Mouse (Mus musculus): ENCODE results near the gene Ablim1.
A peak's percentile ranks its signal among the peaks of the same experiment; 100 is the strongest.

Ablim1 gene

DNA sequence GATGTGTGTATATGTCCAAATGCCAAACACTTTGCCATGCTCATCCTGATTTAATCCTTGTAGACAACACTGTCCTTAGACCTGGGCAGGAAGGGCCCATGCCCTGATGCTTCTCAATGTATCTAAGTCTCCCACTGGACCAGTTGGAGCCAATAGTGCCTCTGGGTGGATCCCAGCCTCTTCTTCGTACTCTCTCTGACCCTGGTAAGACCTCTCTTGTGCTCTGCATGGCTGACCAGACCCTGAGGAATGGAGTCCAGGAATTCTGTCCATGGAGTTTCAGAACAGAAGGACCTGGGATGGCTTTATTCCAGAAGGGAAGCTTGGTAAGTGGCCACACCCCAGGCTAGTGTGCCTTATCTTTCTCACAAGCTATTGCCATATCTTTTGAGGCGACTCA is 102.3 kb downstream of the Ablim1 start:
- no peak for DNase-seq

DNA sequence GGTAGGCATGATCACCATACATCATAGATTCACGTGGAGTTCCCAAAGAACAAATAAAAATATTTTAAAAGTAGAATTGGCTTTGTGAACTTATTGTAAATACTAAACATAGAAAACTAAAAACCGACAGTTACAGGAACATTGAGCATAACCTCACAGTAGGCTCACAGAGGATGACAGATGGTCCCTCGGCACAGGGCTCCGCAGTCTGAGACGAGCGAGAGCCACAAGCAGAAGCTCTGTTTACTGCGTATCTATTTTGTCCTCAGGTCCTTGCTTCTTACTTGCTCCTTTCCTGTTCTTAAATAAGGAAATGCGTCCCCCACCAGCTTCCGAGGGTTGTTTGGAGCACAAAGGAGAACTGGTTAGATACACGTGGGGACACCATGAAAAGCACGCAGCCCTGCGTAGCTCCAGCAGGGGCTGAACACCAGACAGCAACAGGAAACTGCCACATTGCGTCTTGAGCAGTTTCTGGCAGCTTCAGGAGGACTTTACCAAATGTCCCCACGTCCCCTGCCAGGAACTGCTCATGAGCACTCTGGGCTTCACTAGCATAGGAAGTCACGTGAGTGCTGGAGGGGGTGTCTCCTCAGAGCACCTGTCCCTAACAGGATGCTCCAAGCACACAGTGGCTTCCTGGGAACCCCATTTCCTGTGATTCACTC is 103.1 kb downstream of the Ablim1 start:
- peak; percentile 52 for DNase-seq

DNA sequence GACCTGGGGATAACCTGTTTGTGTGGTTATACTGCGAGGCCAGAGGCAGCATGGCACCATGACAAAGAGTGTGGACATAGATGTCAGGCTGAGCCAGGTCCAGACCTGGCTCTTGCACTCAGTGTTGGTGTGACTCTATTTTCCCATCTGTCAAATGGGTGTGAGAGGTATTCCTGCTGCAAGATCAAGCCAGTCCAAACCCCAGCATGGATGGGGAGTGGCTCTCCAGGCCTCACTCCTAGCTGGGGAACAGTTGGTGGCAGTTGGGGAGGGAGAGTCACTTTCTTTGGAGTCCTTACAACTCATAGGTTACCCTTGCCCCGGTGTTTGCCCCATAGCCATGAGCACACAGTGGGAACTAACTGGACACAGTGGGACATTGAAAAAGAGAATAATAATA is 103.8 kb downstream of the Ablim1 start:
- DNase-seq: no peak

DNA sequence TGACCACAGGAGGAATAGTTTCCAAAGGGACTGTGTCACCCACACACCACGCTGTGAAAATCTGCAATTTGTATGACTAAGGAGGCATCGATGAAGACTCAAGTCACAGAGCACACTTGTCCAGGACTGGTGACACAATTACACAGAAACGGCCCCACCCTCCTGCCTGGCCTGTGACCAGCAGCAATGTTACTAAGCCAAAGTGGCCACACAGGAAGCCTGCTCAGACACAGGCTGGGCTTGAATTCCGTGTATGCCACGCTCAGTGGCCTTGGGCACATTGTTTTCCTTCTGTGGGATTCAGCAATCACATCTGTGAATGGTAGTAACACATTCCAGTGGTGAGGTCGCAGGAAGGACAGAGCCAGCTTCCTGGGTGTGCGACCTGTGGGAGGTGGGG is 110.6 kb downstream of the Ablim1 start:
- peak; percentile 62 for DNase-seq

DNA sequence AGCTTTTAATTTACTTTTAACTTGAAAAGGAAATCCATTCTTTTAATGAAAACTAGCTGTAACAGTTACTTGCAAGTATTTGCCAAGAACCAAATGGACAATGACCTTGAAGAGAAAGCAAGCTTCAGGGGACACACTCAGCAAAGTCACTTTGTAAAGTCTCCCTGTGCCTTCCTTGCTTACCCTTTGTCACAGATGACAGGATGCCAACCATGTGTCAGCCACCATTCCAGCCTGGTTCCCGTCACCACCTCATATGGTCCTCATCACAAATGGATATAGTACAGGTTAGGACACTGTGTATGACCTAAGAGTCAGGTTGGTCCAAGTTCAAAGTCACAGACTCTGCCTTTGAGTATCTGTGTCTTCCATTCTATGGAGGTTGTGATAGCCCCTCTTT is 112.2 kb downstream of the Ablim1 start:
- DNase-seq: peak; percentile 52

DNA sequence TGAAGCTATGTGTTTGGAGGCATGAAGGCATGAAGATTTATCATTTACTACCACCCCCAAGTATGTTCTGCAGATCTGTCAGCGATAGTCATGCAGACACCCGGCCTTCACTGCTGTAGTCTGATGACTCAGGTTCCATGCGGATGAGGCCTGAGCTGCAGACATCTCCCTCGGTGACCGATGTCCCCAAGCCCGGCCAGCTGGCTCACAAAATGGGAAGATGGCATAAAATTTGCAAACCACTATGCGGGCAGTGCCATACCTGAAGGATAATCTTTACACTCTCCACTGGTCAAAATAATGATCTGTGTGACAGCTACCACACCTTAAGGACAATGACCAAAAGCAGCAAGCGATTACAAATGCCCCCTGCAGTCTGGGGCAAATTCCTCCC is 113.6 kb downstream of the Ablim1 start:
- no peak for DNase-seq

DNA sequence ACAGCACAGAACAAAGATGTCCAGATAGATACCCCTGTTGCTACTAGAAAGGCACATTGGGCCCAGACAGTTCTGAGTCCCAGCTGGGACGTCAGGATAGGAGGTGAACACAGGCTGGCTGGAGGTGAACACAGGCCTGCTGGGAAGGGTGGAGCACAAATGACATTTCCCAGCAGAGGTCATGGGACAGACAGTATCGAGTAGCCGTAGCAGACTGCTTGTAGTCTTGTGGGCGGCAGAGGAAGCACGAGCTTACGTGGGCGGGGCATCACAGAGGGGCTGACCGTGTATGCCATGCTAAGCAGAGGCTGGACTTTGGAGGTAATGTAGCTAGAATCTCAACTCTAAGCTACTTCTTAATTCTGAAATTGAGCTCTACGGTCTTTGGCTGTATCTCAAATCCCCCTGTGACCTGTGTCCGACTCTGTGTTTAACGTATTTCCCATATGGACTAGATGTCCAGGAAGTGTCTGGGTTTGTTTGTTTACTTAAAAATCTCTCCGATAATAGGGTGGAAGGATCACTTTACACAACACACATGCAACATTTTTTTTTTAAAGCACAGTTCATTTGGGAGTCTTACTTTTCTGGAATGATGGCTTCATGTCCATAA is 114.1 kb downstream of the Ablim1 start:
- DNase-seq: peak; percentile 40

DNA sequence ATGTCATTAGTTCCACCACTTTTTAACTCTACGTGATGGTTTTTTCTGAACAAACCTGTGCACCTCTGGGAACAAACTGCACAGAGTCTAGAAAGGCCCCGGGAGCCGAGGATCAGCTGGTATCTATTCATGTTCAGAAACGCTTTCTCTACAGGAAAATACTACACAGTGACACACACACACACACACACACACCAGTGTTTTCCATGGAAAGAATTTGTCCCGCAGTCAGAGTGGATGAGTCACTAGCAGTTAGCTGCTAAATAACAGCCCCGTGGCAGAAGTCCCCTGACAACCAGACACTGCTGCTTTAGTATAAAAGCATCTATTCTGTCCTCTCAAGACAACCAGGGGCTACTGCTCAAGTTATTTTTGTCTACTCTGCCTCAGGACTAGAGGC is 115.4 kb downstream of the Ablim1 start:
- no peak for DNase-seq

DNA sequence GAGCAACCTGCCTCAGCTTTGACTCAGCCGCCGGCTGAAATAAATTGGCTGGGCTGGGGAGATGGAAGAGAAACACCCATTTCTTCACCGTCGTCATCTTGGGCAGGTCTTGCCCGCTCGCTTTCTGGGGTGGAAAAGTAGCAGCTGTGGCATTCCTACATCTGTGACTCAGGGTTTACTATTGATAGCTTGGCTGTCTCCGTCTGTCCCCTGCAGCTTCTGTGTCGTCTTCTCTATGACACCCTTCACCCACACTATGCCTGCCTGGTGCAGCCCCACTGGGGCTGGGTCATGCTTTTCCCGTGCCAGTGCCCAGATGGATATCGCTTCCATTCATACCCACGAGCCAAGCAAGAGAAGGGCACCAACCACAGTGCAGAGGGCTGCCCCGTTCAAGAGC is 116.2 kb downstream of the Ablim1 start:
- no peak for DNase-seq

DNA sequence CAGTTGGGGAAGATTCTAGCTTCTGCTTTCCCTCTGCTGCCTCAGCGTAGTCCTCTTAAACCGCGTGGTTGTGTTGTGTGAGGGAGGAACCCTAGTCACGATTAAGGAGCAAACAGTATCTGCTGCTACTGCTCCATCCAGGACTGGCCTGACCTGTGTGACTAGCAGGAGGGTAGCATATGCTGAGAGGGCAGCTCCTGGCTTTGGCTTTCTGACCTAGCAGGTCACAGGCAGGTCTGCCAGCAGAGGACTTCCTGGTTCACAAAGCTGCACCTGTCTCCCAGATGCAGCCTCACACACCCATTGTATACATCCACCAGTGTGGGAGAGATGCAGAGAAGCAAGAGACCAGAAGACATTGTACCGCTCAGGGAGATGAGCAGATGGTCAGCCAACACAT is 116.7 kb downstream of the Ablim1 start:
- no peak for DNase-seq

DNA sequence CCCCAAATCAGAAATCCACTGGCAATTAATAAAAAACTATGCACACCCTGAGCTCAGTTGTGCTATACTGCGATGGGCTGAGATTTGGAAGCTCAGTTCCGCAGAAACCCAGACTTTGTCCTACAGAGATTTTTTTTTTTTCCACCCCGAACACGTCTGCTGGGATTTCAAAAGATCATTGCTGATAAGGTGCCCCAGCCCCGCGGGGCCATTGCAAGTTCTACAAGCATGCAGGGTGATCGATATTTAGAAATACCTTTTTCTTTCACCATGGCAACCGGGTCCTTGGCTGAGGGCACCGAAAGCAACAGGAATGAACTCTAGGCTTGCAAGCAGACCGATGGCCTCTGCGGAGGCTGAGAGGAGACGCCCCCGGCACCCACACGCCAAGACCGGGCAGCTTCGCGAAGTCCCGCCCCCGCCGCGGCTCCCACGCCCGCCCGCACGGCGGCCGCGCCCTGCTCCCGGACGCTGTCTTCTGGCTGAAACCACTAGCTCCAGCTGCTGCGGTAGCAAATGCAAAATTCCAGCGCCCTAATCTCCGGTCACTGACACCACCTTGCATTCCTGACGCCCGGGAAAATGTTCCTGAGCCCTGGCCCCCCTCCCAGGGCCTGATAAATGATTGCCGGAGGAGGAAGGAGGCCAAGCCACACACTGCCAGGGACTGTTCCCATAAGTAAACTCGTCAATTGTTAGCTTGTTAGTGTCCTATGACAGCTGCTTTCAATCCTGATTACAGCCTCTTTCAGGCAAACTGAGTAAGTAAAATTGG is 117.5 kb downstream of the Ablim1 start:
- DNase-seq: peak; percentile 98

DNA sequence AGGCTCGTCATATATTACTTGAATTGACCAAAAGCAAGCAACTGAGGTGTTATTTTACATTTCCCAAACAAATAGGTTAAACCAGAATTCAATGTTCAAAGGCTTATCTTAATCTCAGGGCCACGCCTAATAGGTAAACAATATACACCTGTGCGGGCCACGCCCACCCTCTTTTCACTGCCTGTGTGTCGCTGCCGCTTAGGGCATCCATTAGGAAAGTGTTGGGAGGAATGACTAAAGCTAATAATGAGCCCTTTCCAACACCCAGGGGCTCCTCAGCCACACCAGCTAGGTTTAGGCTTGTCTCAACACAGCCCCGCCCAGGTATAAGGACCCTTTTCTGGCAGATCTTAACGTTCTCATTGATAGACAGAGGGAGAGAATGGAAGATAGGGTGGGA is 118.1 kb downstream of the Ablim1 start:
- DNase-seq: peak; percentile 38

DNA sequence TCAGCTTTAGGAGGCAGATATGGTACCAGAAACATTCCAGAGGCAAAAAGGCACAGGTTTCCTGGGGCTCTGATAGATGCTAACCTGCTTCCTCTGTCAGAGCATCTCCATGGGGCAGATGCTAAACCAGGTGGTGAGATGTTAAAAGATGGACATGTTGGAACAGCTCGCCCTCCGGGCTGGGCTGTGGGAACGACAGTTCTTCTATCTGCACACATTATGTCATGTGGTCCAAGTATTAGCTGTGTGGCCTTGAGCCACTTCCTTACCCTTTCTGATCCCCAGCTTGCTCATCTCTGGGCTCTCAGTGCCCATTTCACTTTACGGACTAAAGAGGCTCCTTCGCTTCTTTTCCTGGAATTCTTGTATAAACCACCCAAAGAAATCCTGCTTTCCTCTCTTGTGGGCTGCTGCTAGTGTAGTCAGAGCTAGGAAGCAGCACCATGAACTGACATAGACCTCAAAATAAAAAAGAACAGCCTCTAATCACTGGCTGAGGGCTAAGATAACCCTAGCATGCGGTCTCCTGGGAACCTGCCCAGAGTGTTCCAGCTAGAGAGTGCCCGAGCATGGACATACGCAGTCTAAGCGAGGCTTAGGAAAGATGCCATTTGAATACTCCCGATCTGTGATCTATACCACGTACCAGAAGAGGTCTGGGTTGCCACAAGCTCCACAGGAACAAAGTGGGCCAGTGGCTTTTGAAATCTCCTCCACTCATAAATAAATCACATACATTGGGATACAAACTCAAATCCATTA is 119.4 kb downstream of the Ablim1 start:
- DNase-seq: no peak

DNA sequence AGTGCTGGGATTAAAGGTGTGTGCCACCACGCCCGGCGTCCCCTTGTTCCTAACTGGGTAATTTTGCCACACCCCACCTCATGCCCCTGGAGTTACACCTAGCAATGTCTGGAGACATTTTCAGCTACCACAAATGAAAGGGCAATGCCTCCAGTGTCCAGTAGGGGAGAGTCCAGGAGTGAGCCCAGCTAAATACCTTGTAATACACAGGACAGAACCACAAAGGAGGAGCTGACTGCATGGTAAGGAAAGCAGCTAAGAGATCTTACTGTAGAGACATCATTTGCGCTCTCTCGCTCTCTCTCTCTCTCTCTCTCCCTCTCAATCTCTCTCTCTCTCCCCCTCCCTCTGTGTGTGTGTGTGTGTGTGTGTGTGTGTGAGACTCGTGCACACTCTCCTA is 120.8 kb downstream of the Ablim1 start:
- peak; percentile 65 for DNase-seq

DNA sequence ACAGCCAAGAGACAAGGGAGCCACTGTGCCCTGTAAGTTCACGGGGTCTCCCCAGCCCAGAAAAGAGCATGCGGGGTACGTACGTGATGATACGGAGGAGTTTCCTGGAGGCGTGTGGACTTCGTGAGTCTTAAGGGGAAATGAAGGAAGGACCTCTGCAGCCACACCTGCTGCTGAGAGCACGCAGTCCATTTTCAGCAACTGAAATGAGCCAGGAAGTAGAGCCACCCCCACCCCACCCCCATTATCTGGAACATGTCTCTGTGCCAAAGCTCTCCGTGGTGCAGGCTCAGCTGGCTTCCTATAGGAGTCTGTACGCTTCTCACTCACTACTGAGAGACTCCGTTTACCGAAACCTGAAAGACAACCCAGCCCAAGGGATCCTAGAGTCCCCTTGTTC is 121.3 kb downstream of the Ablim1 start:
- DNase-seq: no peak

DNA sequence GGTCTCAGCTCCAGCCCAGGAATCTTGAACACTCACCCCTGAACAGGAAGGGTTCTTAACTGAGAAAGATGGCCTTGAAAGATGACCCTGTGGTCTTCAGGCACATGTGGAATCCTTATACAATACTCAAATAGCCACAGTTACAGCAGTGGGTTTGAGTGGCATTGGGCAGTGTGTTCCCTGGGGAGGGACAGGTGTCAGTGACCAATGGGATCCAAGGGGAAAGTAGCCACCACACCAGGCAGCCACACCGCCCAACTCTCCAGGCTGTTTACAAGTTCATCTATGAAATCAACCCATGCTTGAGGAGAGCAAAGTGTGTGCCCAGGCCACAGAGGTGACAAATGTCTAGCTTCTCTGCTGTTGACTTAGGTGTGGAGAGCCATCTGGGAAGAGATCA is 123.6 kb downstream of the Ablim1 start:
- DNase-seq: no peak

DNA sequence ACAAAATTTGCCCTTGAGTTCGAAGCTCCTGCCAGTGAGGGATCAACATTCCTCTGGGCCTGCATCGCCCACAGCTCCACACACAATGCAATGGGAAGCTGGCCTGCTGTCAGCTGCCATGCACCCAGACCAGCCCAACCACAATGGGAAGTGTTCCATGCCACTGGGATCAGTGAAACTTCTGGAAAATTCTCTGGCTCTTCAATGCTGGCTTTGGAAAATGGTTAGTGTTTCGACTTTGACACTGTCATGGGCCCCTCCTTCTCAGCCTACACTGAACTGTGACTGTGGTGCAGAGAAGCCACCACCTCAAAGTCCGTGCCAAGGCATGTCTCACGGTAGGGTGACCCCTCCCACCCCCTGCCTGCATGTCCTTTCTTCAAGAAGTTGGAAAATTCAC is 125.3 kb downstream of the Ablim1 start:
- peak; percentile 70 for DNase-seq

DNA sequence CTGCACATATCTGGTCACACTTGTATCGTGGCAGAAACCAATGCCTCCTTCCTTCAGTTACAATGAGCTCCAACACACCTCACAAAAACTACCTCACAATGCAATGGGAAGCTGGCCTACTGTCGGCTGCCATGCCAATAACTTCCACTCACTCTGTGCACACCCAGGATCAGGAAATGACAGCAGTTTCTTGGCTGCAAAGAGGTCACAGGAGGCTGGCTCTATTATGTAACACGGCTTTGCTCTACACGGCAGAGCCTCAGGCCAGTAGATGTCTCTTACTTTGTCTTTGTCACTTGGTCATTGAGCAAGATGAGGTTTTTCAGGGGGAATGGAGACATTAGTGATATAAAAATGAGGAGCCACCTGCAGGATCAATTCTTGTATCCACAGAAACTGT is 126.2 kb downstream of the Ablim1 start:
- peak; percentile 58 for DNase-seq

DNA sequence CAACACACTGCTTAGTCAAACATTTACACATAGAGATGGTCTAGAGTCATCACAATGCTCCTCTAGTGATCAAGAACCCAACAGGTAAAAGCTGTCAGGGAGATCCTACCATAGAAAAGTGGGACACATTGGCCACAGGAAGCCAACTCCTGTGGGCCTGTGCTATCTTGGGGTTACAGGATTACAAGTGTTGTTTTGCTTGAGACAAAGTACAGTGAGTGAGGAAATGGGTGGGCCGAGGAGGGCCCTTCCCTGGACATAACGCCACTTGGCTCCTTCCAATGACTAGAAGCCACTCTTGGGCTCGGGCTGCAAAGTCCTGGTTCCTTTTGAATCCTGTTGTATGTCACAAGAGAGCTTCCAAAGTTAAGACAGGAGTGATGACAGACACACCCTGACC is 129.7 kb downstream of the Ablim1 start:
- peak; percentile 40 for DNase-seq

DNA sequence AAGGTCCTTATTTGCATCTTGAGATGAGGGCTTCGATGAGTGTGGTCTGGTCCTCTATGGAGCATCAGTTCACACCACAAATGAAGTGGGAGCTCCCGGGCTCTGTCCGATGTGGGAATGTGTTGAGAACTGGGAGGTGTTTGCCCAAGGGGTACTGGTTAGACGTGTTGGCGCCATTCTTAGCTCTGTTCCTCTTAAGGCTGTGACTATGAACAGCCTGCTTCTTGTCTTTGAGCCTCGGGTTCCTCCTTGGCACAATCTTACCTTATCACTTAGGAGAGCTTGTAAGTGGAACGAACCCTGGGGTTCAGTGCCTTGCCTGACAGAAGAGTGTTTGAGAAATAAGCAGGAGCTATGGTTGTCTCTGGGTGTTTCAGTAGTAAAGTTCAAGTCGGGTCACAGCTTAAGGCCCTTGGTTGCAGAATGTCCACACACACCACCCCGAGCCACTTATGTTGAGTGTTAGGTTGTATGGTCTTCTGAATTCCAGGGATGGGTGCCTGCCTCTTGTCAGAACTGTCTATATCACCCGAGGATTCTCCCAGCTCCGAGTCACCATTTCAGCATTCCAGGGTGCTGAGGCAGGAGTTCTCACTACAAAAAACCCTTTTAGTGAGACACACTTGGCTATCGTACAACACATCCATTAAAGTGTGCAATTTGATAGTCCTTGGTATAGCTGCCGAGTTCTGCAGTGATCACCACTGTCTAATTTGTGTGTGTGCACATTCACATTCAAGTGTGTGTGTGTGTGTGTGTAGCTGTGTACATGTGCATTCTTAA is 131.6 kb downstream of the Ablim1 start:
- no peak for DNase-seq

DNA sequence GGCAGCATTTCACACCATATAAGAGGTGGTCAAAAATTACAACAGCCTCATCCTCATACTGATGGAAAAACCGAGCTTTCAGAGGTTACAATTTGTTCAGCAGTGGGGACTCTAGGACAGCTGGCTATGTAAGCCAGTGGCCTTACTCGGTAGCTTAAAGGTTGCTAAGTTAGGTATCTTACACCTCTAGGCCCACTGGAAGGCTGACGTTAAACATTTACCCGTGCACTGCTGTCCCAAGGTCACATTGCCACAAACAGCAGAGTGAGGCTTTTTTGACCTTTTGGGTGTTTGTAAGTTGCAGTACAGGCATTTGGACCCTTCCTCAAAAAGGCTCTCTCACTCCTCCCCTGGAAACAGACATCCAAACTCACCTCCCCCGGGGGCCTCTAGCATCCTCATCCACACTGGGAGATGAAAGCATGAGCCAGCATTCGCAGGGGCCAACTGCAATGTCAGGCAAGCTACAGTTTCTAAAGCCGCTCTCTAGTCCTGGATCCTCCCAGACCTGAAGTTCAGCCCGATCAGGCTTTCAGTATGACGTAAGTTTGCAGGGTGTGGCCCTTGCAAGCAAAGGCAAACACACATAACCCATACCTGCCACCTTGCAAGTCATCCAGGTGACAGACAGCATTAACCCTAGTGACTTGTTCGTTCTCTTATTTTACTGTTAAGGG is 132.7 kb downstream of the Ablim1 start:
- DNase-seq: peak; percentile 90

DNA sequence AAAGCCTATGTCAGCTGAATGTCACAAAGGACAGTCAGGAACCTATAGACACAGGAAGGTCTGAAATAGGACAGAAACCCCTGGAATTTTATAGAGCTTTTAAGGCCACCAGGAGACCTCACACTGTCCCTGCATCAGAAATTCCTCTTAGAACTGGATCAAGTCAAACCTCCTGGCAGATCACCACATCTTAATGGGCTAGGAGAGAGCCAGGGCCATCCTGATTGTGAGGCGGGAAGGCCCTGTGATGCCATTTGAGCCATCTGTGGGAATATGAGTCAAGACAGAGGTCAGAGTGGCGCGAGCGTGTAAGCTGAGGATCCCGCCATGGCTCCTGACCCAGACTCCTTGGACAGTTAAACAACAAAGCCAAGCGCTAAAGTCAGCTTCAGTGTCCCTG is 133.4 kb downstream of the Ablim1 start:
- DNase-seq: no peak

All from kidney, adult 9 months (tissue).